Mouse (Mus musculus): ENCODE results near the gene Gm21943. TPM values are rescaled to one million over a fixed set of nuclear protein-coding genes. Genes with fewer than 3 reads are reported as not detected.

The Gm21943 gene
- polyA plus RNA-seq (2012; rRNA removed): not detected in 2 replicates

GRCm38 (mm10) chrY:57533644-57534043, at the start of gene Gm21943:
Gene Gm21943, minus strand, starts transcription at chrY:57533744.

Other genes with a start within 250 kb of the Gm21943 start
- not detected in 2 replicates for gene Gm28961, start 172.0 kb upstream of the Gm21943 start, polyA plus RNA-seq (2012; rRNA removed)